Comparison of ENCODE assay signal across 8 mouse cellular contexts in the genomic region with DNA sequence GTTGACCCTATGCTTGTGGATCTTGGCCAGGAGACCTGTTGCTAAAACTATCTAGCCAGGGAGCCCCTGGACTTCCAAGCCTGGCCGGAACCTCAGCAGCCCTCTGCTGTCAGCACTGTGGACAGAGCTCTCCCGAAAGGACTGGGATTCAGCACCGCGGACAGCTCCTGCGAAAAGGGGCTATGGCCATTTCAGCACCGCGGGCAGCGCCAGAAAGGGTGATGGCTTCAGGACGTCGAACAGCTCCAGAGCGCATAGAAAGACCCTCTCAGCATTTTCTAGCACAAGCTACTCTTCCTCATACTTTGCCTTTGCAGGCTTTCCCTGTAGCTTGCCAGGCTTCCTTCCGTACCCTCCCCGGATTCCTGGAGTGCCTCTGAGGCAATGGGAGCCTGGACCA. TPM values are rescaled to one million over a fixed set of nuclear protein-coding genes. Genes with fewer than 3 reads are reported as not detected.
A peak's percentile ranks its signal among the peaks of the same experiment; 100 is the strongest.
DNase-seq lines count a peak whose midpoint lies in the region; ATAC-seq lines count a peak whose summit lies in the region.

No protein-coding gene starts in this region.

- no peaks in the 10 kb centered on the region for H3K9me3 ChIP-seq in heart, embryonic 11.5 days (replicated peaks; ENCODE audit: control insufficient read depth, low read length)
- no peaks in the 10 kb centered on the region for H3K9me3 ChIP-seq in liver, embryonic 11.5 days (ENCODE audit: control insufficient read depth, low read length)

- H3K4me3 ChIP-seq in heart, embryonic 11.5 days (ENCODE audit: low read depth, low read length) = no peak overlapping the region
- no peak overlapping the region for H3K4me3 ChIP-seq in liver, embryonic 11.5 days (ENCODE audit: low read depth, low read length)

- H3K4me2 ChIP-seq in heart, embryonic 11.5 days = no peak overlapping the region
- H3K4me2 ChIP-seq in liver, embryonic 11.5 days = no peak overlapping the region

- peaks cover 49% of the 10 kb centered on the region for H3K27me3 ChIP-seq in heart, embryonic 11.5 days (ENCODE audit: control insufficient read depth, insufficient read depth, low read length)
- peaks cover 64% of the 10 kb centered on the region for H3K27me3 ChIP-seq in liver, embryonic 11.5 days (replicated peaks; ENCODE audit: control insufficient read depth, insufficient read depth, low read length)

- peak; percentile 97 for DNase-seq in heart, adult 11 months
- DNase-seq in c-Kit-positive CD71-positive TER-119-negative erythroid progenitor cells, embryonic 14.5 days (ENCODE audit: low read depth) = peak; percentile 84
- DNase-seq in frontal cortex, postnatal 36 days (ENCODE audit: low spot score in 2 of 2) = peak; percentile 73 to 74
- peak; percentile 90 for DNase-seq in induced T-regulatory cell, adult 2 months (ENCODE audit: low read depth)
- DNase-seq in liver, embryonic 11.5 days (ENCODE audit: low spot score) = peak; percentile 91
- peak; percentile 53 to 76 for DNase-seq in natural killer cell, adult 2 months (ENCODE audit: low spot score in 2 of 2)
- peak; percentile 61 to 62 for DNase-seq in thymus, adult 18-20 months

- no peak for ATAC-seq in heart, embryonic 11.5 days (replicated peaks; ENCODE audit: insufficient number of reproducible peaks, low FRiP score, low TSS enrichment)
- ATAC-seq in liver, embryonic 11.5 days (replicated peaks; ENCODE audit: low FRiP score) = no peak; the same call in 1 of the 2 replicates

- WGBS in heart, embryonic 11.5 days (ENCODE audit: insufficient replicate concordance) = 5% methylated on average over 13 of the region's 13 CpGs
- WGBS in liver, embryonic 11.5 days = 4% methylated on average over 13 of the region's 13 CpGs

- no peaks in the 10 kb centered on the region for H3K36me3 ChIP-seq in heart, embryonic 11.5 days (ENCODE audit: control insufficient read depth, insufficient read depth, low read length)
- H3K36me3 ChIP-seq in liver, embryonic 11.5 days (ENCODE audit: control insufficient read depth, insufficient read depth, low read length) = no peaks in the 10 kb centered on the region

- H3K27ac ChIP-seq in heart, embryonic 11.5 days (ENCODE audit: low read depth, low read length) = no peak overlapping the region
- no peak overlapping the region for H3K27ac ChIP-seq in liver, embryonic 11.5 days (ENCODE audit: low read depth, low read length)

- H3K9ac ChIP-seq in heart, embryonic 11.5 days (ENCODE audit: low read depth, low read length) = no peak overlapping the region
- no peak overlapping the region for H3K9ac ChIP-seq in liver, embryonic 11.5 days (ENCODE audit: low read depth, low read length)

- peaks cover 25% of the 10 kb centered on the region for H3K4me1 ChIP-seq in heart, embryonic 11.5 days (ENCODE audit: control insufficient read depth, insufficient read depth, low read length)
- H3K4me1 ChIP-seq in liver, embryonic 11.5 days (replicated peaks; ENCODE audit: control insufficient read depth, insufficient read depth, low read length) = no peaks in the 10 kb centered on the region

RNA-seq across cellular contexts. Expression of a gene that starts 1.1 kb away (rescaled TPM):
- 0.11 and 0.13 TPM in 2 replicates for polyA plus RNA-seq in heart, embryonic 11.5 days (2014; fragmentation: Nextera tagmentation; extraction: Ambion mirVana)
- polyA plus RNA-seq in liver, embryonic 11.5 days (2014; fragmentation: Nextera tagmentation; extraction: Ambion mirVana) = 0.04 TPM in 1 of 2 replicates, not detected in the other

RNA-seq across cellular contexts. Expression of a gene that starts 27.1 kb away (rescaled TPM):
- polyA plus RNA-seq in heart, embryonic 11.5 days (2014; fragmentation: Nextera tagmentation; extraction: Ambion mirVana) = 117 and 129 TPM in 2 replicates
- 138 and 139 TPM in 2 replicates for polyA plus RNA-seq in liver, embryonic 11.5 days (2014; fragmentation: Nextera tagmentation; extraction: Ambion mirVana)

RNA-seq across cellular contexts. Expression of a gene that starts 34.6 kb away (rescaled TPM):
- 8.2 and 10.3 TPM in 2 replicates for polyA plus RNA-seq in heart, embryonic 11.5 days (2014; fragmentation: Nextera tagmentation; extraction: Ambion mirVana)
- 6.2 and 6.6 TPM in 2 replicates for polyA plus RNA-seq in liver, embryonic 11.5 days (2014; fragmentation: Nextera tagmentation; extraction: Ambion mirVana)

RNA-seq across cellular contexts. Expression of a gene that starts 46.1 kb away (rescaled TPM):
- polyA plus RNA-seq in heart, embryonic 11.5 days (2014; fragmentation: Nextera tagmentation; extraction: Ambion mirVana) = 0.86 and 1.1 TPM in 2 replicates
- polyA plus RNA-seq in liver, embryonic 11.5 days (2014; fragmentation: Nextera tagmentation; extraction: Ambion mirVana) = 0.34 and 0.39 TPM in 2 replicates

RNA-seq across cellular contexts. Expression of a gene that starts 49.6 kb away (rescaled TPM):
- 37.4 and 46.9 TPM in 2 replicates for polyA plus RNA-seq in heart, embryonic 11.5 days (2014; fragmentation: Nextera tagmentation; extraction: Ambion mirVana)
- 19.1 and 21.3 TPM in 2 replicates for polyA plus RNA-seq in liver, embryonic 11.5 days (2014; fragmentation: Nextera tagmentation; extraction: Ambion mirVana)
